Mouse (Mus musculus) neural tube, embryonic 15.5 days (tissue): ENCODE results near the gene Prl3b1. TPM values are rescaled to one million over a fixed set of nuclear protein-coding genes. Genes with fewer than 3 reads are reported as not detected.

Experiments
- ATAC-seq: fragments of 200-750 bp; cut with Nextera tagmentation; 2 replicates; pipeline ENCODE4 v1.8.0; 2017; ENCODE audit warnings: mild to moderate bottlenecking, moderate TSS enrichment, moderate library complexity; ENCODE audit not compliant: low FRiP score
- H3K27ac ChIP-seq: fragments of 300-500 bp; sonication (generic); replicated peaks from 2 replicates; pipeline ENCODE4 v1.5.1; 2015; ENCODE audit warnings: mild to moderate bottlenecking, inconsistent platforms
- H3K27me3 ChIP-seq: fragments of 300-500 bp; sonication (generic); replicated peaks from 2 replicates; pipeline ENCODE4 v1.6.1; 2015; ENCODE audit warnings: inconsistent platforms
- H3K36me3 ChIP-seq: fragments of 300-500 bp; sonication (generic); 2 replicates; pipeline ENCODE4 v1.6.1; 2015; ENCODE audit warnings: inconsistent platforms
- H3K4me1 ChIP-seq: fragments of 300-500 bp; sonication (generic); 2 replicates; pipeline ENCODE4 v1.6.1; 2015; ENCODE audit warnings: inconsistent platforms
- H3K4me2 ChIP-seq: fragments of 300-500 bp; sonication (generic); 2 replicates; pipeline ENCODE4 v1.6.1; 2015; ENCODE audit warnings: inconsistent platforms, mild to moderate bottlenecking, moderate library complexity
- H3K4me3 ChIP-seq: fragments of 300-500 bp; sonication (generic); replicated peaks from 2 replicates; pipeline ENCODE4 v1.5.1; 2015; ENCODE audit warnings: mild to moderate bottlenecking, inconsistent platforms
- H3K9ac ChIP-seq: fragments of 300-500 bp; sonication (generic); replicated peaks from 2 replicates; pipeline ENCODE4 v1.6.1; 2015; ENCODE audit warnings: mild to moderate bottlenecking, inconsistent platforms
- H3K9me3 ChIP-seq: fragments of 300-500 bp; sonication (generic); replicated peaks from 2 replicates; pipeline ENCODE4 v1.6.1; 2016; ENCODE audit warnings: inconsistent platforms
- WGBS: fragments of 180-500 bp; shearing (Covaris S2); methylation state at CpG from one replicate; pipeline ENCODE4 v1.1.7; 2015; ENCODE audit warnings: mixed read lengths; 5-methylcytosine and 5-hydroxymethylcytosine counted together
- polyA plus RNA-seq: library from polyadenylated mRNA; unstranded; fragments of >200 nt; fragmentation: Nextera tagmentation; extraction: Ambion mirVana; gene quantifications from 2 replicates; pipeline ENCODE4 v1.2.1, GENCODE M21; 2015

The Prl3b1 gene
- polyA plus RNA-seq: not detected in 2 replicates

- H3K4me3 ChIP-seq: no peak within 1 kb of the TSS
- 100% methylated on average over 1 of the region's 1 CpGs for WGBS
- H3K27ac ChIP-seq: no peak within 1 kb of the TSS
- no peak within 1 kb of the TSS for H3K4me2 ChIP-seq
- no peaks in the 10 kb centered on the region for H3K4me1 ChIP-seq
- no peaks in the 10 kb centered on the region for H3K36me3 ChIP-seq
- no peaks in the 10 kb centered on the region for H3K9me3 ChIP-seq
- H3K9ac ChIP-seq: no peak within 1 kb of the TSS
- no peak for ATAC-seq
- H3K27me3 ChIP-seq: no peaks in the 10 kb centered on the region
These were observed at the start of gene Prl3b1 for GRCm38 (mm10) chr13:27241547-27241946. Prl3b1 (plus strand) TSS chr13:27241847.

GRCm38 (mm10) chr13:27196359-27196758 is 45.3 kb upstream of the Prl3b1 start, which contains the start of gene Prl3c1:
Prl3c1 (plus strand) TSS chr13:27196659.
- no peaks in the 10 kb centered on the region for H3K27me3 ChIP-seq
- no peak within 1 kb of the TSS for H3K4me2 ChIP-seq
- no peak within 1 kb of the TSS for H3K4me3 ChIP-seq
- H3K36me3 ChIP-seq: no peaks in the 10 kb centered on the region
- no peaks in the 10 kb centered on the region for H3K4me1 ChIP-seq
- no peak within 1 kb of the TSS for H3K27ac ChIP-seq
- H3K9me3 ChIP-seq: no peaks in the 10 kb centered on the region
- H3K9ac ChIP-seq: no peak within 1 kb of the TSS
- WGBS: 91% methylated on average over 1 of the region's 1 CpGs
- ATAC-seq: no peak

- no peak within 1 kb of the TSS for H3K27ac ChIP-seq
- no peak for ATAC-seq
- no peaks in the 10 kb centered on the region for H3K27me3 ChIP-seq
- no peak within 1 kb of the TSS for H3K9ac ChIP-seq
- 90% methylated on average over 4 of the region's 4 CpGs for WGBS
- H3K9me3 ChIP-seq: no peaks in the 10 kb centered on the region
- no peaks in the 10 kb centered on the region for H3K36me3 ChIP-seq
- H3K4me2 ChIP-seq: no peak within 1 kb of the TSS
- H3K4me3 ChIP-seq: no peak within 1 kb of the TSS
- no peaks in the 10 kb centered on the region for H3K4me1 ChIP-seq
These were observed 17.5 kb downstream of the Prl3b1 start, which contains the start of gene Prl3a1 for GRCm38 (mm10) chr13:27259136-27259535. Prl3a1 (plus strand) TSS chr13:27259436.

Other genes starting within 250 kb of the Prl3b1 start
- gene Prl, start 184.3 kb upstream of the Prl3b1 start, polyA plus RNA-seq: not detected in 2 replicates
- not detected in 2 replicates for gene Prl3d1, start 147.7 kb upstream of the Prl3b1 start, polyA plus RNA-seq
- not detected in 2 replicates for gene Prl3d2, start 120.1 kb upstream of the Prl3b1 start, polyA plus RNA-seq
- gene Prl3d3, start 85.1 kb upstream of the Prl3b1 start, polyA plus RNA-seq: not detected in 2 replicates
- not detected in 2 replicates for gene Prl3c1, start 45.2 kb upstream of the Prl3b1 start, polyA plus RNA-seq
- not detected in 2 replicates for gene Prl3a1, start 17.6 kb downstream of the Prl3b1 start, polyA plus RNA-seq
- not detected in 2 replicates for gene Prl6a1, start 70.8 kb downstream of the Prl3b1 start, polyA plus RNA-seq
- gene Prl8a2, start 103.8 kb downstream of the Prl3b1 start, polyA plus RNA-seq: not detected in 2 replicates
- not detected in 2 replicates for gene Prl2b1, start 149.0 kb downstream of the Prl3b1 start, polyA plus RNA-seq
- gene Prl8a6, start 196.8 kb downstream of the Prl3b1 start, polyA plus RNA-seq: not detected in 2 replicates